Mouse (Mus musculus) left cerebral cortex, postnatal 36 days (tissue): ENCODE results near the gene Oxct1. TPM values are rescaled to one million over a fixed set of nuclear protein-coding genes. Genes with fewer than 3 reads are reported as not detected.
A peak's percentile ranks its signal among the peaks of the same experiment; 100 is the strongest.

Experiments used
- DNase-seq, 2 experiments: peaks; one replicate each; pipeline ENCODE4 v3.0.0; 2021 to 2022; ENCODE audit warnings: low spot score in 2 of 2, mixed read lengths in 1 of 2
- intact Hi-C: fragments of 180-260 bp; cut with DNase I; formaldehyde crosslinking; loops from one replicate; pipeline ENCODE4 v1.15.1; 2025
- total RNA-seq, 2 experiments: library from RNA; stranded (reverse); gene quantifications; 2 replicates each; pipeline ENCODE4 v1.2.3; 2021

Oxct1 gene
- total RNA-seq, 2 experiments from 2014 or later: 327 to 348 TPM

DNA sequence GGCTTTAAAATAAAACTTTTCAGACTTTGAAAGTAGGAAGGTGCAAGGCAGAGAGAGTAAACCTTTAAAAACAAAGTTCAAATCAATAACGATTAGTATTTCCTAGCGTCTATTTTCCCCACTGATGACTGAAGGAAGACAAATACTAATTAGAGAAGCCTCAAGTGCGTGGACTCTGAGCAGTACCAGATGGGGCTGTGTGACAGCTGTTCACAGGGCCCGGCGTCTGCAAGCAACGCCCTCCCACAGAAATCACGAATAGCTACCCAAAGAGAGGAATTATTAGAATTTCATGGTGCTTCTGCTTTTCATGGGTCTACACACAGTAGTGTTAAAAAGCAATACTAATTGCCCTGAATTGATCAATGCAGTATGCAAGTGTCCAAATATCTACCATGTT, 61.7 kb downstream of the Oxct1 start:
- intact Hi-C loops: no loop called here
- DNase-seq: no peak

GRCm38 (mm10) chr15:4090601-4091000, 64.4 kb downstream of the Oxct1 start:
- intact Hi-C loops: loop anchor here (5.0 kb wide), 1 partner anchor 57 kb away; no protein-coding TSS in a partner anchor
- no peak for DNase-seq

- no peak for DNase-seq
- intact Hi-C loops: loop anchor here (5.0 kb wide), 1 partner anchor 55 kb away; no protein-coding TSS in a partner anchor
Measured at GRCm38 (mm10) chr15:4092586-4092985, 66.4 kb downstream of the Oxct1 start.

DNA sequence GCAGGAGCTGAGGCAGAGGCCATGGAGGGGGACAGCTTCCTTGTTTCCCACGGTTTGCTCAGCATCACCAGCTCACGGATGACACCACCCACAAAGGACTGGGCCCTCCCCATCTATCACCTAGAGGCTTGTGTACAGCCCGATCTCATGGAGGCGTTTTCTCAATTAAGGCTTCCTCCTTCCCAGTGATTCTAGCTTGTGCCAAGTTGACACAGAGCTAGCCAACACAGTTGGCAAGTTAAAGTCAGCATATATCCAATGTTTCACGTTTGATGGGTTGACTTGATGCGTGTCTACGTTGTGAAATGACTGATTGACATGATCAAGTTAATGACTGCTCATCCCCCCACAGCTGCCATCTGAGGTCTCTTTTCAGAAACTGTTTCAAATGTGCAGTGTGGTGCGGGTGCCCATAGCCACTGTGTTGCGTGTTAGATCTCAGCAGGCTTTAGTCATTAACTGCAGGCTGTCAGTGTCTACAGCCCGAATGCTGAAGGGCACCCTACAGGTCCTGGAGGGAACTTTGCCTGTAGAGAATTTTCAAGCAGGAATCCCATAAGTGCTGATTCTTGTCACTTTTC, 74.2 kb downstream of the Oxct1 start:
- no peak for DNase-seq
- intact Hi-C loops: no loop called here

DNA sequence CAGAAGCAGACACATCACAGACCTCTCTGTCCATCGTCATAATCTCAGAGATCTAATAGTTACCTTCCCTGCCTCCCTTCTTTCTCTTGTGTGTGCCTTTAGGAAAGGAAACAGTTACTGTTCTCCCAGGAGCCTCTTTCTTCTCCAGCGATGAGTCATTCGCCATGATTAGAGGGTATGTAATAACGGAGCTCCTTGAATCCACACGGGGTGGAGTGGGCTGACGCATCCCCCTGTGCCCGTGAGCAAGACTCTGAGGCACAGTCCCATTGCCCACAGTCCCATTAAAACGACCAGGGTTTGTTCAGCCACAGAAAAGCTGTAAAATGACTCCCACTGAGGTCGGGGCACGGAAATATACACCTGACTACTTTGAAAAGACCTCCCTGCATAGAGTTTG, 74.8 kb downstream of the Oxct1 start:
- DNase-seq: no peak
- intact Hi-C loops: no loop called here

- intact Hi-C loops: no loop called here
- no peak for DNase-seq
Measured at GRCm38 (mm10) chr15:4104319-4104718, 78.1 kb downstream of the Oxct1 start.

- no peak for DNase-seq
- intact Hi-C loops: no loop called here
Measured at GRCm38 (mm10) chr15:4105498-4105897, 79.3 kb downstream of the Oxct1 start.

DNA sequence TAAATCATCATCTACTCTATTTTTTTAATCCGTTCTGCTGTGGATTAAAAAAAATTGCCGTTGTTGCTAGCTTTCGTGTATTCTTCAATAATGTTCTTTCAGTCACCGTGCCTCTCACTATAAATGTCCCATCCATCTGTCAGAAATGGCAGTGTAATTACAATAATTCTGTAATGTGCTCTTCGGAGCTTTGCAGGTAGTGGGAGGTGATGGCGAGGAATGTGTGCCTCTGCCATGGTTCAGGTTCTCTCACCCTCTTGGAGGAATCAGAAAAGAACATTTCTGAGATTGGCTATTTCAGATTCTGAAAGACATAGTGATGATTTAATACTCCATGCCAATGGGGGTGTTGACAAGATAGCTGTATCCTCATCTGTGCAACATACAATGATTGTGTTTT, 93.8 kb downstream of the Oxct1 start:
- no peak for DNase-seq
- intact Hi-C loops: no loop called here

- intact Hi-C loops: no loop called here
Measured at GRCm38 (mm10) chr15:4124648-4125047, 98.5 kb downstream of the Oxct1 start.

GRCm38 (mm10) chr15:4138524-4138923, 112.3 kb downstream of the Oxct1 start:
- intact Hi-C loops: no loop called here
- no peak for DNase-seq

More at GRCm38 (mm10) chr15:4124648-4125047, 98.5 kb downstream of the Oxct1 start:
- no peak for DNase-seq

GRCm38 (mm10) chr15:4139516-4139915, 113.3 kb downstream of the Oxct1 start:
- intact Hi-C loops: no loop called here
- peak; percentile 26 to 44 for DNase-seq

DNA sequence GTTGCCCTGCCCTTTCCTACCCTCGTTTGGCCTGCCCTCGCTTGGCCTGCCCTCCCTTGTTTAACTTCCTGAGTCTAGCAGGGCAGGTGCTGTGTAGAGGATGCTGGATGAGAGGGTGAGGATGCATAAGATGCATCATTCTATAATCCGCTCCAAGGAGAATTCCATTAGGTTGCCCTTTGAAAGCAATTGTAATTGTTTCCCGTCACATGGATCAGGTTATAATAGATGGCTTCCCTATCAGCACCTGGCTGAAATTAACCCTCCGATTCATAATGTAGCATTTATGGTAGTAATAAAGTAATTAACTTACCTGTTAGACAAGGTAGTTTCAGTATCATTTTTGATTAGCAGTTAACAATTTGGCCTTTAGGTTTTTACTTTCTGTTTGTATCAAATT, 119.2 kb downstream of the Oxct1 start:
- no peak for DNase-seq
- intact Hi-C loops: loop anchor here (5.0 kb wide), 1 partner anchor 53 kb away; no protein-coding TSS in a partner anchor

GRCm38 (mm10) chr15:4147700-4148099, 121.5 kb downstream of the Oxct1 start:
- intact Hi-C loops: loop anchor here (5.0 kb wide), 1 partner anchor 55 kb away; no protein-coding TSS in a partner anchor

DNA sequence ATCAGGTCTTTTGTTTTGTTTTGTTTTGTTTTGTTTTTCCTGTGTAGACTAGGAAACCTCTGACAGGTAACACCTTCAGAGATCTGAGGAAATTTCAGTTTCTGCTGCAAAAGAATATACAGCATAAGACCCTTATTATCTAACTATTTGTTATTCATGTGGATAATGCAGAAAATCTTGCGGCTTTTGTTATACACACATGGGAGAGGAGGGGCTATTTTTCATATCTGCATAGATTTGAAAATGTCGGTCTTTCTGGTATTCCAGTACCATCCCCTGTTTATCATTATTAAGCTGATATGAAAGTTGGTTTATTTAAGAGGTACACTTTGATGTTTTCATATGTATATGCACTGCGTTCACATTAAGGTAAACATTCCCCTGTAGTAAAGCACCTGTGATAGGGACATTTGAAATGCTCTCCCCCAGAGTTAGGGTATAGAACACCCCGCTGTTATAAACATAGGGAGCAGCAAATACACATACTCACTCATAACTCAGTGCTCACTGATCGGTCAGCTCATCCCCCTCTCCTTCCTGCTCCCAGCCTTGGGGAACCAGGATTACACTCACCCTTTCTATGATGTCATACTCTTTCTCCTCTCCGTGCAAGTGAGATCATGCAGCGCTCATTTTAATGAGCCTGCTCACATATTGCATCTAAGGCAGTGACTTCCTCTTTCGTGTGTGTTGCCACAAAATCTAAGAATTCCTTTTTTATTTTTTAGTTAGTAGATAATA, 122.6 kb downstream of the Oxct1 start:
- intact Hi-C loops: loop anchor here (5.0 kb wide), 1 partner anchor 57 kb away; no protein-coding TSS in a partner anchor
- no peak for DNase-seq

More at GRCm38 (mm10) chr15:4147700-4148099, 121.5 kb downstream of the Oxct1 start:
- DNase-seq: no peak

- DNase-seq: no peak
- intact Hi-C loops: no loop called here
Measured at GRCm38 (mm10) chr15:4154646-4155045, 128.5 kb downstream of the Oxct1 start.

DNA sequence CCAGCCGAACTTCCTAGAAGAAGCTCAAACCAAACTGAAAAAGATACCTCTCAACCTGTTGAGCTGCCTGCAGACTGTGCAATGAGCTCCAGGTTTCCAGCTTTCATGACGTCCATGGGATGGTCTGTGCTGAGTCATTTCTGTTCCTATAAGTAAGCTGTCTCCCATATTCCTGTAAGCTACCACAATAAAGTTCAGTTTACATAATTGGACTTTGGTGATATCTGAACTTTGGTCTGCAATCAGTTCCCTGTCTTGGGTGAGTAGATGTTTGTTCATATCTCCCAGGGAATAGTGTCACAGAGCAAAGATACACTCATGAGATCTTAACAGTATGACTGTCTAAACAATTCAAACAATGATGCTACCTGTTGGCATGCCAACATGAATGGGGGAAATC, 141.8 kb downstream of the Oxct1 start:
- intact Hi-C loops: no loop called here

GRCm38 (mm10) chr15:4171600-4171999, 145.4 kb downstream of the Oxct1 start:
- DNase-seq: no peak

More for the DNA sequence above, 141.8 kb downstream of the Oxct1 start:
- DNase-seq: no peak

GRCm38 (mm10) chr15:4197913-4198312, 171.7 kb downstream of the Oxct1 start:
- intact Hi-C loops: no loop called here

More at GRCm38 (mm10) chr15:4171600-4171999, 145.4 kb downstream of the Oxct1 start:
- intact Hi-C loops: no loop called here

More at GRCm38 (mm10) chr15:4197913-4198312, 171.7 kb downstream of the Oxct1 start:
- DNase-seq: no peak
